Mouse (Mus musculus): Measurements from ENCODE around the gene Rasgrp3.

The Rasgrp3 gene

DNA sequence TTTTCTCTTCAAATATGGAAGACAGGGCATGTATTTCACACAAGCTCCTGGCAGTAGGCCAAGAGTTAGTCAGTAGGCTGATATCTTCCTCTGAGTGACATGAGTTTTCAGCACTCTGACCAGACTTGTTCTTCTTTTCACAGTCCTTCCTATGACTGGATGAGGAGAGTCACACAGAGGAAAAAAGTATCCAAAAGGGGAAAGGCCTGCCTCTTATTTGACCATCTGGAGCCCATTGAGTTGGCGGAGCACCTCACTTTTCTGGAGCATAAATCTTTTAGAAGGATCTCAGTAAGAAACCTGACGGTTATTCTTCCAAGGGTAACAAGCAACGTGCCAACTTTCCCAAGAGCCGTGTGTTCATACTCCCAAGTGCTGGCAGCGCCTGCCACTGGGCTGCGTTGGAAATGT lies 62.5 kb downstream of the Rasgrp3 start:
- DNase-seq (ENCODE audit: low read depth, low spot score), result peak; percentile 38

DNA sequence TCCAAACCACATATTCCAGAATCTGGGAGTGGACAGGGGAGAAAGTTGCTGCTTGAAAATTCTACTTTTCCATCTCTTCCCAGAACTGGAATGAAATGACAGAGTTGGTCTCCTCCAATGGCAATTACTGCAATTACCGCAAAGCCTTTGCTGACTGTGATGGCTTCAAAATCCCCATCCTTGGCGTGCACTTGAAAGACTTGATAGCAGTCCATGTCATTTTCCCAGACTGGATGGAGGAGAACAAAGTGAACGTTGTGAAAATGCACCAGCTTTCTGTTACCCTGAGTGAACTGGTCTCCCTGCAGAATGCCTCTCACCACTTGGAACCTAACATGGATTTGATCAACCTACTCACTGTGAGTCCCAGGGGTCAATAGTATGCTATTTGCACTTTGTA lies 67.3 kb downstream of the Rasgrp3 start:
- DNase-seq (ENCODE audit: low read depth, low spot score), result no peak

- no peak for DNase-seq (ENCODE audit: low read depth, low spot score)
These were observed 69.4 kb downstream of the Rasgrp3 start for GRCm38 (mm10) chr17:75505053-75505452.

DNA sequence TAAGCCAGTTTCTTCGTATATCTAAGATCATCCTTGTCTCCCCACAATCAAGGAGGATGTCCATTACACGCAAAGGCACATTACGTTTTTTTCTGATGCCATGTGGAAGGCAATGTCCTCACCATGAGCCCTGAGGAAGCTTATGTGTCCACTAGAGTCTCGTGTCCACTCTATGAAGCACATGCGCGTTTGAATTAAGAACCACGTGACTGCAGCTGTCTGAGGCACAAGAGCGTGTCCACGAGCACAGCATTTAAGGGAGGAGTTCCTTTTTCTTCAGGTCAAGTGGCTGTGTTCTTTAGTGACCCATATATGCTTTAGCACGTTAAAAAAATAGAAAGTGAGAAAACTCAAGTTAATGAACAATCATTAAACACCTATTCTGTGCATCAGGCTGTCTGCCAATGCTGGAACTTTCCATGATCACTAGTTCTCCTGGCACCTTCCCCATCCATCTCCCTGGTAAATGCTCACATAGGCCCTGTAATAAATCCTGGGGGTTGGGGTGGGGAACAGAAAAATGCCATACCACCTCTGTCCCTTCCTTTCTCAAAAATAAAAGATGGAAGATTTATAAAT lies 70.5 kb downstream of the Rasgrp3 start:
- no peak for DNase-seq (ENCODE audit: low read depth, low spot score)

DNA sequence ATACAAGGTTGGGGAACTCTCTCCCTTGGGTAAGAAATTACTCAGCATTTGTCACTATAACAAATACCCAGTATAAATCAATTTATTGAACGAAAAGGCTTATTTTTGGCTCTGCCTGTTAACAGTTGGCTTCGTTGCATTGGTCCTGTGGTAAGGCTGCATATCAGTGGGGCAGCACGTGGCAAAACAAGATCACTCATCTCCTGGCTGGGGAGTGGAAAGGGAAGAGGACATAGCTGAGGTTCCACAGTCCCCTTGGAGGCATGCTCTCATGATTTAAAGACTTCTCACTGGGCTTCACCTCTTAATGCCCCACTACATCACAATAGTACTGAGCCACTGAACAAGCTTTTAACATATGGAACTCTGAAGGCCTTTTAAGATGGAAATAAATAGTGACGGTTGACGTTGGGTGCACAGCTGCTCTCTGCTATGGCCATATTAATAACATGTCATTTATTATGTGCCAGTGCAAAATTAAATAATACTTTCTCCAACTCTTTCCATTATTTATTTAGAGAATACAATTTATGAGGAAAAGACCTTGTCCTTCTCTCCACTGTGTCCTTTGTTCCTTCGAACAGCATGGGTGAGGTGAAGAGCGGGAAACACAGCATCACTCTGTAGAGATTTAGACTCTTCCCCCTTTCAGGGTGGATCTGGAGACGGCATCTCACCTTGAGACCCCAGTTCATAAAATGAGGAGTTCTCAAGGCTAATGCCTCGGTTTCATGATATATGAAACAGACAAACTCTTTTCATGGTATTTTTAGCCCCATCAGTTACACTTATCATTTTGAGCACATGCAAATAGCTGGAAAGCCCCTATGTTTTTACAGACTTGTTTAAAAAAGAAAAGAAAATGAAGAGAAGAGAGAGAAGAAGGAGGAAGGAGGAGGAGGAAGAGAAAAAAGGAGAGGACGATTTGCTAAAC lies 71.3 kb downstream of the Rasgrp3 start:
- no peak for DNase-seq (ENCODE audit: low read depth, low spot score)

DNA sequence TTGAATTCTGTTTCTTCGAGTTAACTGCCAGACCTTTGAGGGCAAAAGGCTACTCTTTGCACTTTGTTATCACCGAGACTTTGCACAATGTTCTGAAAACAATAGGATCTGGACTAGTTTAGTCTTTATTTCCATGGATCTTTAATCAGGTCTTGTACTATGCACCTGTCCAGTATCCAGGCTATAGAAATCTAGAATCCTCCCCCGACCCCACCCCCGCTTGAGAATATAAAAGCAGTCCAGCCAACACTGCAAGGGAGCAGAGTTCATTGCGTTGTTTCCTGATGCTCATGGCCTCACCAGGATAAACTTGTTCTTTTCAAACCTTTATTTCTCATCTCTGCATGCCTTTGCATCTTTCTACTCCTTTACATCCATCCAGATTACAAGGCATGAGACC lies 73.6 kb downstream of the Rasgrp3 start:
- DNase-seq (ENCODE audit: low read depth, low spot score), result no peak

GRCm38 (mm10) chr17:75516591-75516990 lies 80.9 kb downstream of the Rasgrp3 start:
- no peak for DNase-seq (ENCODE audit: low read depth, low spot score)

DNA sequence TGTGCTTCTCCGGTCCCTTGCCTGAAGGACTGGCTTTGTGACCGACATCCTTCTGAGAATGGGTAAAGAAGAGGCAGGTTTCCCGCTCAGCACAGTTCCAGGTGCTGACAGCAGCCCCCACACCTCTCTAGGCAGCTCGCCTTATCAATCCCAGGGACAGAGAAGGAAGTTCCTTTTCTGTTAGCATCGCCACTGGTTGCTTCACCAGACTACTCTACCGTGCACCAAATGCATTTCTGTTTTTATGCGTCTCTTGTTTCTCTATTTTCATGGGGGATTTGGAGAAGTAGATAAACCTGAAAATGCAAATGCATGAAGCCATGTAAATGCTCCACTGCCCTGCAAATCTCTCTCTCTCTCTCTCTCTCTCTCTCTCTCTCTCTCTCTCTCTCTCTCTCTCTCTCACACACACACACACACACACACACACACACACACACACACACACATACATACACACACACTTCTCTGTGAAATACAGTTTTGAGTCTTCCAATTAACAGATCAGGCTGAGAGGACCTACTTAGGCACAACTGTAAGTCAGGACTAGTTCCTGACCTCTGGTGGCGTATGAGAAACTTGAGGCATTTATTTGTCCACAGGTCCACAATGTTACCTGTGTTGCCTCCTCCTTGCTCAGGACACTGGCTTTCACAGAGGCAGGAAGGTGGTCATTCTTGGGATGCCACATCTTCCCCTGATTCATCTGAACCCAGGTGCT lies 82.6 kb downstream of the Rasgrp3 start:
- no peak for DNase-seq (ENCODE audit: low read depth, low spot score)

GRCm38 (mm10) chr17:75519239-75519900 lies 83.7 kb downstream of the Rasgrp3 start:
- DNase-seq (ENCODE audit: low read depth, low spot score), result no peak

- no peak for DNase-seq (ENCODE audit: low read depth, low spot score)
These were observed 85.6 kb downstream of the Rasgrp3 start for GRCm38 (mm10) chr17:75521236-75521842.

DNA sequence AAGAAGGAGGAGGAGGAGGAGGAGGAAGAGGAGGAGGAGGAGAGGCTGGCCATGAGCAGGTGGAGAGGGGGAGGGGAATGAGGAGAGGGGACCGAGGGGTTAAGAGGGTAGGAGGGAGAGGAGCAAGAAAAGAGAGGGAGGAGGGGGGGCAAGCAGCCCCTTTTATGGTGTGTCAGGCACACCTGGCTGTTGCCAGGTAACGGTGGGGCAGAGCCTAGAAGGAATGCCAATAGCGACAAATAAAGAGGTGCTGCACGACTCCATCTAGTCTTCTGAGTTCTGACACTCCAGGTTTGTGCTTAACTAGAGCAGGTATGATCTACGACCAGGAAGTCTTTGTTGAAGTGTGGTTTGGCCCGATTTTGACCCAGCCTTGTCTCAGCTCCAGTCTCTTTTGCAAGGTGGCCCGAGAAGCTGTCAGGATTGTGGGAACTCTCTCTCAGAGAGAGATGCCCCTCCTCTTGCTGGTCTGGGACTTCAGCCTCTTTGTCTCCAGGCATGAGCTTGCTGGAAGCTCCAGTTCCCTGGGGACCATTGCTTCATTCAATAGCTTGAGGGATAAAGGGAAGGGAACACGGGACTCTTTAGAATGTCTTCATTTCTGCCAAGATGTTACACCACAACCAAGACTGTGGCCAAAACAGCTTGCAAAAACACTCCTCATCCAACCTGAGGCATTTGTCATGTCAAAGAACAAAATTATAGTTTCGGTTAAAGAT lies 86.8 kb downstream of the Rasgrp3 start:
- peak; percentile 88 for DNase-seq (ENCODE audit: low read depth, low spot score)

DNA sequence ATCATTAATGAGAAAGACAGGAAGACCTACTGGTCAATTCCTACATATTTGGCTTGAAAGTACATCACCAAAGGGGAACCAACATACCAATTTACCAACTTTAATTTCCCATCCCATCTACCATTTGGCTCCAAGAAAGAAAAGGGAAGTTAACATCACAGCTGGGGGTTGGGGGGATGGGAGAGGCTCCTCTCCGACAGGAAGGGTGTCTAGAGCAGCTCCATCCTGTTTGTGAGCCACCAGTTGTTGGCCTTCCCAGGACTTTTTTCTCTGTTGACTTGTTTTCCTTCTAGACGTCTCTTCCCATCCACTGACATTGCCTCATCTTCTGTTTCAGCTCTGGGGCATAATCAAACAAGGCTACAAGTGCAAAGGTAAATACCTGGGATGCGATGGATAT lies 88.1 kb downstream of the Rasgrp3 start:
- DNase-seq (ENCODE audit: low read depth, low spot score), result peak; percentile 29

DNA sequence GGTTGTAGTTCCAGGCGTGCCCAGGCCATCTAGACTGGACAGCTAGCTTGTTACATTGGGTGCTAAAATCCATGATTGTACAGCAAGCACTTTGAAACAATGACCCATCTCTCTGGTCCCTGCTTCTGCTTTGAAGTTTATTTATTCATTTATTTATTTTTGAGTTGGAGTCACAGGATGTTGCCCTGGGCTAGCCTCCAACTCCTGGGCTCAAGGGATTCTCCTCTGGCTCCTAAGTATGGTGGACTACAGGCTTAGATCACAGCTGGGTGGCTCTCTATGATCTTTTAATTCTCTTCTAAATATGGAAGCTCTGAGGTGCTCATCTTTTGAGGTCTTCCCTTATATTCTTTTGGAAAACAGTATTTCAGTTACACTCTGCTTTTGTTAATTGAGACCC lies 90.7 kb downstream of the Rasgrp3 start:
- no peak for DNase-seq (ENCODE audit: low read depth, low spot score)

- no peak for DNase-seq (ENCODE audit: low read depth, low spot score)
These were observed 93.7 kb downstream of the Rasgrp3 start for GRCm38 (mm10) chr17:75529222-75529935.

DNA sequence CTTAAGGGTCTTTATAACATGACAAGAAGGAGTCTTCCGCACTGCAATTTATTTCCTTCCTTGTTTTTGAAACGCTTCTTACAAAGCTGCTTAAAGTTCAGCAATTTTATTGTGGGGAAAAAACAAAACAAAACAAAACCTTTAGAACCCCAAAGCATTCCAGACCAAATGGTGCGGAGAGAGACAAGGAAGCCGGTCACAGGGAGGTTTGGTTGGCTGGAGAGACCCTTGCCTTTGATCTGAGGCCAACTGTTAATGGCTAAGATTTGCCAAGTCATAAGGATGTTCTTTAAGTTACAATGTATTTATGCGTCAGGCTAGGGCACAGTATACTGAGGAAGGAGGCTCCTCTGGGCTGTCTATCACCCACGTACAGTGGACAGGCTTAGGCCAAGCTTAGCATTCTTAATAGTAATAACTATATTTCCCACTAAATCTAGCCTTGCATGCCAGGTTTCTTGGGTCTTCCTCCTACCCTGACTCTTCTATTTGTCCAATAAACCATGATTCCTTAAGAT lies 96.8 kb downstream of the Rasgrp3 start:
- no peak for DNase-seq (ENCODE audit: low read depth, low spot score)

- DNase-seq (ENCODE audit: low read depth, low spot score), result no peak
These were observed 98.8 kb downstream of the Rasgrp3 start for GRCm38 (mm10) chr17:75534314-75535020.

GRCm38 (mm10) chr17:75535612-75536011 lies 99.9 kb downstream of the Rasgrp3 start:
- no peak for DNase-seq (ENCODE audit: low read depth, low spot score)

DNA sequence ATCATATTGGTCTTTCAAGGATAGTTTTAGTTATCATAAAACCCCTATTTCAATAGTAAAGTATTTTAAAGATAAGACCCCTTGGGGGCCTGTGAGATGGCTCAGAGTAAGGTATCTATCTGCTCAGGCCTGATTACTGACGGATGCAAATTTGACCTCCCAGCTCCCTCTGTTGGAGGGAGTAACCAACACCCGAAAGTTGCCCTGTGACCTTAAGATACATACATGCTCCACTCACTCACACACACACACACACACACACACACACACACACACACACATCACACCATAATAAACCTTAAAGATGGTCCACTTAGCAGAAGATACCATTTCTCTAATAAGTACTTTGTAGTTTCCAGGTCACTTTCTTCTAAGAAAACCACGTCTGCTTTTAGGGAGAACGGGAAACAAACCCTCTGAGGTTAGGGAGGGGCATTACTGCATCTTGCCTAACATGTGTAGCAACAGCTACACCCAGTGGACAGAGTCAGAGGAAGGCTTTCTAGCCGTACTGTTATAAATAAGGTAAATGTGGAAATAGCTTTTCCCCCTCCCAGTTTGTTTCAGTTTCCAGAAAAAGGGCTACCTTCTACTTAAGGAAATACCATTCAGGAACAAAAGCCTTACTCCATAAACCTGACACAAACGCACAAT lies 100.8 kb downstream of the Rasgrp3 start:
- DNase-seq (ENCODE audit: low read depth, low spot score), result peak; percentile 46

DNA sequence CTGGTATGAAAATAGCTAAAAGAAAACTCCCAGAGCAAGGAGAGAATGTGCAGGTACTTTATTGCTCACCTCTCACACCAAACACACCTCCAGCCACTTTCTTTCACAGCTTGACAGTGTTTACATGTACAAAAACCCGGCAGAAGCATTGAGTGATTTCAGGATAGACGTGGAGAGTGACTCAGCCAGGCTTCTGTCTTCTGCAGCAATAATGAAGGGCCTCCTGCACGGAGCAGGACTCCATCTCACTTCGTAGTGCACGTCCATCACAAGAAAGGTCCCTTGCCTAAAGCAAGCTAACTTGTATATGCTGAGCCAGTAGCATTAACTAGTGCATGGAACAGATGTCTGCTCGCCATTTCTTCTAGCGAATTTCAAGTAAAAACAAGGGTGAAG lies 101.4 kb downstream of the Rasgrp3 start:
- DNase-seq (ENCODE audit: low read depth, low spot score), result no peak

All from skeletal muscle tissue, adult 2 months (tissue).